ENCODE assay signal across 9 mouse cellular contexts in the genomic region with DNA sequence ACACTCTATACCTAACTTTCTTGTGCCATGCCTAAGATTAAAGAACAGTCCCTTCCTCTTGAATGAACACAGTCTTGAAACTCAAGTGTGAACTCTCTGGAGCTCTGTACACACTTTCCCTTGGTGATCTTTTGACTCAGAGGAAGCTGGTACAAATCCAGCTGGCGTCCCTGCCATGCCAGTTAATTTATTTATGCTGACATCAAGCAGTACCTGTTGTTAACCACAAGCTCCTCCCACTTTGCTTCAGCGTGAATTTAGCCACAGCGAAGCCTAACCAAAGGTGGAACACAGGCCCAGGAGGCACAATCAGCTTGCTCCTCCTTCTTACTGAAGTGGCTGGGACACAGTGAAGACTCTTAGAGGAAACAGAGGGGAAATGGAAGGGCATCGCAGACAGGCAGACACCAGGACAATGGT. TPM values are rescaled to one million over a fixed set of nuclear protein-coding genes. Genes with fewer than 3 reads are reported as not detected.
A peak's percentile ranks its signal among the peaks of the same experiment; 100 is the strongest.
DNase-seq lines count a peak whose midpoint lies in the region; ATAC-seq and TF ChIP-seq lines count a peak whose summit lies in the region.
"Had no signal": no experiment of that assay in that cellular context is flagged by ENCODE, and none has a peak within 500 bp of the region (broad histone marks: within the 10 kb centered on the region; RNA-seq: fewer than 3 reads in every experiment).

No protein-coding gene starts in this region.

- H3K9ac ChIP-seq in heart, embryonic 13.5 days, result peak overlapping the region; percentile 21; the same call in 1 of the 2 replicates
- no peak overlapping the region; the same call in 1 of the 2 replicates for H3K9ac ChIP-seq in hindbrain, postnatal 0 days (replicated peaks; ENCODE audit: low read length)
- H3K9ac ChIP-seq in liver, embryonic 13.5 days, result no peak overlapping the region

- 11% methylated on average over 4 of the region's 4 CpGs for WGBS in heart, embryonic 13.5 days
- WGBS in hindbrain, postnatal 0 days, result 6% methylated on average over 4 of the region's 4 CpGs
- 8% methylated on average over 4 of the region's 4 CpGs for WGBS in liver, embryonic 13.5 days (ENCODE audit: insufficient replicate concordance)

- peak overlapping the region; percentile 58 for H3K4me2 ChIP-seq in heart, embryonic 13.5 days
- peak overlapping the region; percentile 36 for H3K4me2 ChIP-seq in hindbrain, postnatal 0 days (ENCODE audit: low read depth, low read length)
- H3K4me2 ChIP-seq in liver, embryonic 13.5 days, result peak overlapping the region; percentile 29; the same call in 1 of the 2 replicates

- no peak; the same call in 1 of the 2 replicates for ATAC-seq in heart, embryonic 13.5 days (ENCODE audit: extremely low read depth, insufficient number of reproducible peaks, low FRiP score, low TSS enrichment)
- ATAC-seq in hindbrain, postnatal 0 days, result 0 out of 2 replicates have a peak, but pooled peaks have one; percentile 21
- ATAC-seq in liver, embryonic 13.5 days (ENCODE audit: low read depth), result no peak

- TF ChIP-seq CTCF in hindbrain, postnatal 0 days (IDR thresholded peaks at IDR 0.05; ENCODE audit: low read depth), result no peak

- no peak overlapping the region for H3K27ac ChIP-seq in heart, embryonic 13.5 days (replicated peaks)
- H3K27ac ChIP-seq in hindbrain, postnatal 0 days, result no peak overlapping the region
- no peak overlapping the region for H3K27ac ChIP-seq in liver, embryonic 13.5 days

- peak overlapping the region; percentile 18 for H3K4me3 ChIP-seq in heart, embryonic 13.5 days
- H3K4me3 ChIP-seq in hindbrain, postnatal 0 days (ENCODE audit: low read length), result no peak overlapping the region
- no peak overlapping the region for H3K4me3 ChIP-seq in liver, embryonic 13.5 days (replicated peaks)

- H3K27me3 ChIP-seq in heart, embryonic 13.5 days (replicated peaks), result no peaks in the 10 kb centered on the region
- H3K27me3 ChIP-seq in hindbrain, postnatal 0 days (ENCODE audit: insufficient read depth, low read length), result no peaks in the 10 kb centered on the region
- H3K27me3 ChIP-seq in liver, embryonic 13.5 days, result no peaks in the 10 kb centered on the region

- H3K36me3 ChIP-seq in heart, embryonic 13.5 days, result no peaks in the 10 kb centered on the region
- no peaks in the 10 kb centered on the region for H3K36me3 ChIP-seq in hindbrain, postnatal 0 days (ENCODE audit: insufficient read depth, low read length)
- no peaks in the 10 kb centered on the region for H3K36me3 ChIP-seq in liver, embryonic 13.5 days

- no peak for DNase-seq in heart, adult 18-20 months
- DNase-seq in embryo, embryonic 11 days, result peak; percentile 46
- peak; percentile 26 for DNase-seq in hindbrain, postnatal 0 days (ENCODE audit: low spot score)
- no peak for DNase-seq in liver, embryonic 13.5 days
- peak; percentile 28 for DNase-seq in neural tube, embryonic 10.5 days (ENCODE audit: extremely low spot score, low spot score)
- DNase-seq in gastrocnemius, postnatal 25 days, result no peak
- DNase-seq in ovary, postnatal 10 days (ENCODE audit: low spot score), result no peak

- 0 out of 2 replicates have a peak, but pooled peaks cover 4% of the 10 kb centered on the region for H3K4me1 ChIP-seq in heart, embryonic 13.5 days
- no peaks in the 10 kb centered on the region for H3K4me1 ChIP-seq in hindbrain, postnatal 0 days (ENCODE audit: insufficient read depth, low read length)
- H3K4me1 ChIP-seq in liver, embryonic 13.5 days (replicated peaks), result no peaks in the 10 kb centered on the region

- no peaks in the 10 kb centered on the region for H3K9me3 ChIP-seq in heart, embryonic 13.5 days
- no peaks in the 10 kb centered on the region for H3K9me3 ChIP-seq in hindbrain, postnatal 0 days (ENCODE audit: low read length)
- H3K9me3 ChIP-seq in liver, embryonic 13.5 days (replicated peaks), result no peaks in the 10 kb centered on the region

RNA-seq across cellular contexts. Expression of a gene that starts 20.7 kb away (rescaled TPM):
- not detected in 2 replicates for polyA plus RNA-seq in heart, embryonic 13.5 days (2015; fragmentation: Nextera tagmentation; extraction: Ambion mirVana)
- not detected for total RNA-seq in heart, adult 18-20 months (2021)
- total RNA-seq in hindbrain, postnatal 0 days (2014; rRNA removed), result 1.9 TPM in 1 of 2 replicates, not detected in the other
- polyA plus RNA-seq in hindbrain, postnatal 0 days (2015; fragmentation: Nextera tagmentation; extraction: Ambion mirVana), result 0.38 and 0.67 TPM in 2 replicates
- not detected in 2 replicates for polyA plus RNA-seq in liver, embryonic 13.5 days (2015; fragmentation: Nextera tagmentation; extraction: Ambion mirVana)
- not detected for total RNA-seq in gastrocnemius, postnatal 25 days (2021)

RNA-seq across cellular contexts. Expression of a gene that starts 27.2 kb away (rescaled TPM):
- polyA plus RNA-seq in heart, embryonic 13.5 days (2015; fragmentation: Nextera tagmentation; extraction: Ambion mirVana), result 13.7 and 13.8 TPM in 2 replicates
- 10 to 100 TPM; 18.1 to 19.6 TPM for total RNA-seq in heart, adult 18-20 months (2021)
- 2.7 and 13.2 TPM in 2 replicates for total RNA-seq in hindbrain, postnatal 0 days (2014; rRNA removed)
- polyA plus RNA-seq in hindbrain, postnatal 0 days (2015; fragmentation: Nextera tagmentation; extraction: Ambion mirVana), result 5.0 and 5.6 TPM in 2 replicates
- 0.42 and 0.58 TPM in 2 replicates for polyA plus RNA-seq in liver, embryonic 13.5 days (2015; fragmentation: Nextera tagmentation; extraction: Ambion mirVana)
- total RNA-seq in gastrocnemius, postnatal 25 days (2021), result 10 to 100 TPM; 51.1 to 85.7 TPM

RNA-seq across cellular contexts. Expression of a gene that starts 34.3 kb away (rescaled TPM):
- 5.3 and 6.0 TPM in 2 replicates for polyA plus RNA-seq in heart, embryonic 13.5 days (2015; fragmentation: Nextera tagmentation; extraction: Ambion mirVana)
- total RNA-seq in heart, adult 18-20 months (2021), result under 1 TPM in 1 of 2 experiments, not detected in 1; 0.33 TPM
- 96.6 and 113 TPM in 2 replicates for total RNA-seq in hindbrain, postnatal 0 days (2014; rRNA removed)
- 97.1 and 97.2 TPM in 2 replicates for polyA plus RNA-seq in hindbrain, postnatal 0 days (2015; fragmentation: Nextera tagmentation; extraction: Ambion mirVana)
- polyA plus RNA-seq in liver, embryonic 13.5 days (2015; fragmentation: Nextera tagmentation; extraction: Ambion mirVana), result 1.3 TPM in 2 replicates
- total RNA-seq in gastrocnemius, postnatal 25 days (2021), result under 1 TPM; 0.82 to 0.88 TPM
- polyA plus RNA-seq: small intestine, adult 2 months had no signal

Comparison
In these comparisons a context has a peak if more than half of its experiments do, and no peak if none do; other contexts are left out.
1. DNase-seq: peak in embryo, embryonic 11 days (single experiment), hindbrain, postnatal 0 days (single experiment) and neural tube, embryonic 10.5 days (single experiment); none in heart, adult 18-20 months (0 of 2), liver, embryonic 13.5 days (single experiment), gastrocnemius, postnatal 25 days (single experiment) and ovary, postnatal 10 days (single experiment).
2. RNA of a gene that starts 34.3 kb away (total RNA-seq): 96.6 to 113 TPM in hindbrain, postnatal 0 days; 0.82 to 0.88 TPM in gastrocnemius, postnatal 25 days and 0.33 TPM in heart, adult 18-20 months; every median in the first group is over 10 times any median in the second.
3. Peak in every context shown above with its lines, with median percentiles within 50 percentile points of each other: H3K4me2 ChIP-seq.